Mouse (Mus musculus) intestine, postnatal 0 days (tissue): ENCODE measurements at regions not wholly inside any gene's neighbourhood (a gene's known extent, or its start where the extent isn't known, plus 50 kb on each side); places are given as distances from the start of the nearest gene placed in this dataset.

Experiments
- ATAC-seq: fragments of 200-750 bp; cut with Nextera tagmentation; 2 replicates; pipeline ENCODE4 v1.8.0; 2017; ENCODE audit warnings: mild to moderate bottlenecking, moderate TSS enrichment, moderate library complexity
- H3K27ac ChIP-seq: fragments of 300-500 bp; sonication (generic); 2 replicates; pipeline ENCODE4 v1.5.1; 2014; ENCODE audit warnings: mild to moderate bottlenecking, low read depth, low read length, moderate library complexity
- H3K27me3 ChIP-seq: fragments of 300-500 bp; sonication (generic); replicated peaks from 2 replicates; pipeline ENCODE4 v1.6.1; 2014; ENCODE audit warnings: low read length, mixed read lengths; ENCODE audit not compliant: control insufficient read depth, insufficient read depth
- H3K36me3 ChIP-seq: fragments of 300-500 bp; sonication (generic); 2 replicates; pipeline ENCODE4 v1.6.1; 2014; ENCODE audit warnings: mild to moderate bottlenecking, moderate library complexity; ENCODE audit not compliant: control insufficient read depth, insufficient read depth
- H3K4me1 ChIP-seq: fragments of 300-500 bp; sonication (generic); replicated peaks from 2 replicates; pipeline ENCODE4 v1.6.1; 2014; ENCODE audit warnings: antibody characterized with exemption, low read length, mixed read lengths; ENCODE audit not compliant: control insufficient read depth, insufficient read depth
- H3K4me2 ChIP-seq: fragments of 300-500 bp; sonication (generic); replicated peaks from 2 replicates; pipeline ENCODE4 v1.6.1; 2014; ENCODE audit warnings: low read depth, mild to moderate bottlenecking, moderate library complexity
- H3K4me3 ChIP-seq: fragments of 300-500 bp; sonication (generic); 2 replicates; pipeline ENCODE4 v1.5.1; 2014; ENCODE audit warnings: low read depth, low read length
- H3K9ac ChIP-seq: fragments of 300-500 bp; sonication (generic); 2 replicates; pipeline ENCODE4 v1.6.1; 2014; ENCODE audit warnings: mild to moderate bottlenecking, low read depth, low read length
- H3K9me3 ChIP-seq: fragments of 300-500 bp; sonication (generic); 2 replicates; pipeline ENCODE4 v1.6.1; 2016; ENCODE audit warnings: mixed run types; ENCODE audit not compliant: control insufficient read depth
- CTCF ChIP-seq: sonication (generic); IDR thresholded peaks from 2 replicates; pipeline ENCODE4 v1.5.1; 2016; ENCODE audit warnings: low read depth, mild to moderate bottlenecking, control low read depth, antibody characterized with exemption, moderate library complexity
- WGBS: fragments of 180-500 bp; shearing (Covaris S2); extraction: QIAGEN DNeasy Blood & Tissue Kit; methylation state at CpG from one replicate; pipeline ENCODE4 v1.1.7; 2014; 5-methylcytosine and 5-hydroxymethylcytosine counted together

DNA sequence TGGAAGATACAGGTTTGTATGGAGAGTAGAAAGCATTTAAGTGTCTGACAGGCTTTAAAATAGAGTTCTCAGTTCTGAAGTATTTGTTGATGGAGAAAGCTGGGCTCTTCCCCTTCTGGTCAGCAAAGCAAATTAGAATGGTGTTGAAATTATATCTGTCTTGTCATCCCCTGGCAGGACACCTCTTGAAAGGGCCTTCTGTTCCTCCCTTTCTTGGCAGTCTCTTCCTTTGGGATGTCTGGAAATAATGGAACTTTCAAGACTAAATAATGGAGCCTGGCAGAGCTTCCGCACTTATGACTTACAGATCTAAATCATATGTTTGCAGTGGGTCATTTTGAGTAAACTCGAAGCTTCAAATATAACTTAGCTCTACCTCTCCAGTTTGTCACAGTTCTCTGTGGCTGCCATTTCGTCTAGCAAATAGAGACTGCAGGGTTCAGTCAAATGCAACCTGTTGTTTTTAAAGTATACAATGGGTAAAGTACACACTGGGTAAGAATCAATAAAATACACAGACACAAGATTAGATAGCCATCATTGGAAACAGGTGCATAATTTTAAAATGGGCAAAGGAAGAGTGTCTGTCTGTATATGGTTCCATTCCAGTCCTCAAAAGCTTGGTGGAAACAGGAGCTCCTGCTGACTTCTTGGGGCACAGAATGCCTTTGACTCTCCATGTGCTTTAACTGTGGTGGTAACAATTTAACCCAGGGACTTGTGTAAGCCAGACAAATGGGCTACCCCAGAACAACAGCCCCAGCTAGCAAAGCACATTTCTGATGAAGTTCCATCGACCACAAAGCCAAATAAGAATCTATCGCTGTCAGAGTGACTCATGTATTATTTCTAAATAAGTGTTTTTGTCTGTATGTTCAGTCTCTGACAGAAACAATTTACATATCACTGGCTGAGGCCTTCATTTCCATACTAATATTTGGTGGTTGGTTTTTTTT lies 3524.4 kb upstream of the Gm7489 start:
- 53% methylated on average over 5 of the region's 5 CpGs for WGBS
- no peaks in the 10 kb centered on the region for H3K9me3 ChIP-seq
- no peaks in the 10 kb centered on the region for H3K36me3 ChIP-seq
- no peak overlapping the region for H3K4me2 ChIP-seq
- no peak overlapping the region for H3K27ac ChIP-seq
- H3K4me3 ChIP-seq = no peak overlapping the region
- H3K4me1 ChIP-seq = no peaks in the 10 kb centered on the region
- no peak for TF ChIP-seq CTCF
- no peak for ATAC-seq
- H3K9ac ChIP-seq = no peak overlapping the region
- H3K27me3 ChIP-seq = no peaks in the 10 kb centered on the region

- Histone ChIP-seq H3K9ac (no peak overlapping the region), H3K27ac (no peak overlapping the region), H3K4me3 (no peak overlapping the region), H3K27me3 (no peaks in the 10 kb centered on the region), H3K9me3 (no peaks in the 10 kb centered on the region), H3K4me1 (no peaks in the 10 kb centered on the region), H3K4me2 (no peak overlapping the region), H3K36me3 (no peaks in the 10 kb centered on the region)
- no peak for TF ChIP-seq CTCF
- WGBS = 75% methylated on average over 8 of the region's 8 CpGs
- ATAC-seq = no peak
These were observed 3523.4 kb upstream of the Gm7489 start for GRCm38 (mm10) chr15:50361334-50361733.

DNA sequence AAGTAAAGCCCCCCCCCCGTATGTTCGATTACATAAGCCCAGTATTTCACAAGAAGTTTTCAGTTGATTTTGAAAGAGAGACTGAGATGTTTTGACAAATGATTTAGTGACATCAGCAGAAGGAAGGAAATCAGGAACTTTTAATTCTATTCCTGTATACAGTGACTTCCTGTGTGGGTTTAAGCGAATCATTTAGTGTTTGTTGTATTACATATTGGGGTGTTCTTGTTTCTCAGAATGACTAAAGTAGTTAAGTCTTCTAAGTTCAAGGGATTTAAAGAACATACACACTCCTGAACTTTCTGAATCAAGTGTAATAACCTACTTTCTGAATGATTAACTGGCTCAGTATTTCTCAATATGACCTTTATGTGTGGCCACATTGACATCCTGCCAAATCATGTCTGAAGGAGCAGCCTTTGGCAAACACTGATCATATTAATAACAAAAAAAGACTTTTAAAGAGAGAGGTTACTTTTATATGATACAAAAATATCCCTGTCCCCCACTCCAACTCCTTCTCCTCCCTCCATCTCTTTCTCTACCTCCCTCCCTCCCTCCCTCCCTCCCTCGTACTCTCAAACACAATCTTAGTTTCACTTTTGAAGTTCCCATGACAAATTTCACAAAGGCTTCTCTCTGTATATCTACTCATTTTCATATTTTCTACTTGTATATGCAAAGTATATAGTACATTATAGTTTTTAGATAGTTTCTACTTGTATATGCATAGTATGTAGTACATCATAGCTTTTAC lies 3522.8 kb upstream of the Gm7489 start:
- 55% methylated on average over 4 of the region's 4 CpGs for WGBS
- H3K9me3 ChIP-seq = no peaks in the 10 kb centered on the region
- no peak overlapping the region; the same call in 1 of the 2 replicates for H3K4me2 ChIP-seq
- no peaks in the 10 kb centered on the region for H3K27me3 ChIP-seq
- H3K36me3 ChIP-seq = no peaks in the 10 kb centered on the region
- no peaks in the 10 kb centered on the region for H3K4me1 ChIP-seq
- H3K27ac ChIP-seq = no peak overlapping the region
- no peak for TF ChIP-seq CTCF
- ATAC-seq = no peak
- H3K9ac ChIP-seq = no peak overlapping the region
- no peak overlapping the region for H3K4me3 ChIP-seq

DNA sequence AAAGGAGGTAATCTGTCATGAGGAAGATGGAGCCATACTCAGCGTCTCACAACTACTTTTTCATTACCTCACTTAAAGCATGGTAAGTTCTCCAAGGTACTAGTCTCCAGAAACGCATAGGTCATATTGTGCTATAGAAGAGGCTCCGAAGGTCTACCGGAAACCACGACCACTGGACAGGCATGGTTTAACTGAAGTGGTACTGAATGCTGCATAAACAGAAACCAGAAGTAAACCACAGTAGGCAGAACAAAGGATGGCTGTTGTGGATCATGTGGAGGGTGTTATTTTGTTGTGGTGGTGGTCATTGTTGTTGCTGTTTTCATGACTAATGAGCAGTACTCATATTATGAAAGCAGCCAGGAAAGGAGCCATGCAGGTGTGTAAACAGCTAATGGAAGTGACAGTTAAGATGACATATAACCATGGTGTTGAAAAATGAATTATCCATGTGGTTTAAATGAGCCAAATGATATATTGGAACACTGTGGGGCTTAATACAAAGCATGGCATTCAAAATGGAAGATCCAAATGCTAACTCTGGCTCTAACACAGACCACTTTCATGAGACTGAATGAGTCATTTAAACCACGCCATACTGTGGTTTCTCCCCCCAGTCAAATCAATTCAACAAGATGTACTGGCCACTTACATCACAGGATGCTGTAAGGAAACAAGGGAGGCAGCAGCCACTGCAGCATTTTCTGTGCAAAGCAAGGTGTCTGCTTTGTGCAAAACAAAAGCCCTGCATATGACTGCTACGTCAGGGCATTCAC lies 3484.5 kb upstream of the Gm7489 start:
- no peak for TF ChIP-seq CTCF
- H3K4me1 ChIP-seq = no peaks in the 10 kb centered on the region
- H3K27me3 ChIP-seq = no peaks in the 10 kb centered on the region
- no peak overlapping the region for H3K27ac ChIP-seq
- no peak overlapping the region for H3K4me3 ChIP-seq
- no peak overlapping the region for H3K9ac ChIP-seq
- H3K9me3 ChIP-seq = no peaks in the 10 kb centered on the region
- no peak for ATAC-seq
- H3K4me2 ChIP-seq = no peak overlapping the region
- no peaks in the 10 kb centered on the region for H3K36me3 ChIP-seq
- WGBS = 90% methylated on average over 7 of the region's 7 CpGs

- Histone ChIP-seq H3K4me3 (no peak overlapping the region), H3K36me3 (no peaks in the 10 kb centered on the region), H3K4me1 (no peaks in the 10 kb centered on the region), H3K9me3 (no peaks in the 10 kb centered on the region), H3K27me3 (no peaks in the 10 kb centered on the region), H3K4me2 (no peak overlapping the region), H3K9ac (no peak overlapping the region), H3K27ac (no peak overlapping the region)
- TF ChIP-seq CTCF = no peak
- no peak for ATAC-seq
- 84% methylated on average over 2 of the region's 2 CpGs for WGBS
These were observed 3483.3 kb upstream of the Gm7489 start for GRCm38 (mm10) chr15:50401386-50401785.

GRCm38 (mm10) chr15:50402551-50402950 lies 3482.2 kb upstream of the Gm7489 start:
- no peak for TF ChIP-seq CTCF
- no peak overlapping the region for H3K4me3 ChIP-seq
- H3K9me3 ChIP-seq = no peaks in the 10 kb centered on the region
- H3K4me1 ChIP-seq = no peaks in the 10 kb centered on the region
- H3K27ac ChIP-seq = no peak overlapping the region
- 74% methylated on average over 1 of the region's 1 CpGs for WGBS
- H3K4me2 ChIP-seq = no peak overlapping the region
- no peaks in the 10 kb centered on the region for H3K27me3 ChIP-seq
- H3K36me3 ChIP-seq = no peaks in the 10 kb centered on the region
- H3K9ac ChIP-seq = no peak overlapping the region
- no peak for ATAC-seq
